Mouse (Mus musculus): ENCODE results near the gene Rspry1. TPM values are rescaled to one million over a fixed set of nuclear protein-coding genes. Genes with fewer than 3 reads are reported as not detected.

Gene Rspry1
- total RNA-seq (2023): 39.8 TPM

GRCm38 (mm10) chr8:94601607-94602385, at the start of gene Rspry1, which contains the start of gene Fam192a:
Rspry1 (plus strand) TSS chr8:94601937.
Fam192a (minus strand) TSS chr8:94601997.

GRCm38 (mm10) chr8:94666456-94667308, 64.9 kb downstream of the Rspry1 start, which contains the start of gene Arl2bp:
Arl2bp (plus strand) TSS chr8:94666600.

GRCm38 (mm10) chr8:94695994-94696384, 94.3 kb downstream of the Rspry1 start, which contains the start of gene Pllp:
Pllp (minus strand) TSS chr8:94696278.

Other genes starting within 250 kb of the Rspry1 start
- 187 TPM for gene Herpud1, start 215.5 kb upstream of the Rspry1 start, total RNA-seq (2023)
- 353 TPM for gene Nlrc5, start 167.6 kb upstream of the Rspry1 start, total RNA-seq (2023)
- 2.6 TPM for gene Cpne2, start 68.9 kb upstream of the Rspry1 start, total RNA-seq (2023)
- 35.0 TPM for gene Fam192a, start 60 bp downstream of the Rspry1 start, total RNA-seq (2023)
- 125 TPM for gene Arl2bp, start 64.7 kb downstream of the Rspry1 start, total RNA-seq (2023)
- gene Pllp, start 94.3 kb downstream of the Rspry1 start, total RNA-seq (2023): not detected
- 0.59 TPM for gene Ccl22, start 143.7 kb downstream of the Rspry1 start, total RNA-seq (2023)
- not detected for gene Cx3cl1, start 170.1 kb downstream of the Rspry1 start, total RNA-seq (2023)
- gene Ccl17, start 208.5 kb downstream of the Rspry1 start, total RNA-seq (2023): not detected
- gene Coq9, start 236.4 kb downstream of the Rspry1 start, total RNA-seq (2023): 33.6 TPM
- 57.2 TPM for gene Ciapin1, start 236.4 kb downstream of the Rspry1 start, total RNA-seq (2023)

Measured in CD4-positive naive resting alpha-beta T cell, adult 57 days (primary cell).